Mouse (Mus musculus) liver, postnatal 0 days (tissue): ENCODE measurements at regions not wholly inside any gene's neighbourhood (a gene's known extent, or its start where the extent isn't known, plus 50 kb on each side); places are given as distances from the start of the nearest gene placed in this dataset.

Source experiments
- ATAC-seq: fragments of 200-750 bp; cut with Nextera tagmentation; 2 replicates; pipeline ENCODE4 v1.8.0; 2017; ENCODE audit warnings: mild to moderate bottlenecking, moderate library complexity
- DNase-seq: peaks from one replicate; pipeline ENCODE4 v3.0.0-alpha.2; 2016
- H3K27ac ChIP-seq: fragments of 300-500 bp; sonication (generic); 2 replicates; pipeline ENCODE4 v1.5.1; 2014; ENCODE audit warnings: antibody characterized with exemption, moderate library complexity, mild to moderate bottlenecking, low read depth
- H3K27me3 ChIP-seq: fragments of 300-500 bp; sonication (generic); 2 replicates; pipeline ENCODE4 v1.6.1; 2014; ENCODE audit warnings: low read length, control low read depth, mixed read lengths; ENCODE audit not compliant: insufficient read depth
- H3K36me3 ChIP-seq: fragments of 300-500 bp; sonication (generic); replicated peaks from 2 replicates; pipeline ENCODE4 v1.6.1; 2014; ENCODE audit warnings: mild to moderate bottlenecking, control low read depth, low read length, moderate library complexity, mixed read lengths; ENCODE audit not compliant: insufficient read depth
- H3K4me1 ChIP-seq: fragments of 300-500 bp; sonication (generic); 2 replicates; pipeline ENCODE4 v1.6.1; 2014; ENCODE audit warnings: antibody characterized with exemption, mild to moderate bottlenecking, control low read depth; ENCODE audit not compliant: insufficient read depth
- H3K4me2 ChIP-seq: fragments of 300-500 bp; sonication (generic); 2 replicates; pipeline ENCODE4 v1.6.1; 2014; ENCODE audit warnings: low read depth, mild to moderate bottlenecking, low read length, moderate library complexity, mixed read lengths
- H3K4me3 ChIP-seq: fragments of 300-500 bp; sonication (generic); 2 replicates; pipeline ENCODE4 v1.5.1; 2014; ENCODE audit warnings: low read depth, low read length
- H3K9ac ChIP-seq: fragments of 300-500 bp; sonication (generic); replicated peaks from 2 replicates; pipeline ENCODE4 v1.6.1; 2014; ENCODE audit warnings: mild to moderate bottlenecking, moderate library complexity
- H3K9me3 ChIP-seq: fragments of 300-500 bp; sonication (generic); 2 replicates; pipeline ENCODE4 v1.6.1; 2016; ENCODE audit warnings: mild to moderate bottlenecking, control low read depth, low read length, mixed read lengths
- CTCF ChIP-seq: sonication (generic); IDR thresholded peaks from 2 replicates; pipeline ENCODE4 v1.5.1; 2016; ENCODE audit warnings: antibody characterized with exemption, low read depth
- EP300 ChIP-seq: IDR thresholded peaks from 2 replicates; pipeline ENCODE4 v1.6.1; 2016; ENCODE audit warnings: antibody characterized with exemption, low read depth, mild to moderate bottlenecking
- WGBS: fragments of 180-500 bp; shearing (Covaris S2); extraction: QIAGEN DNeasy Blood & Tissue Kit; methylation state at CpG from one replicate; pipeline ENCODE4 v1.1.7; 2014; ENCODE audit not compliant: insufficient replicate concordance; 5-methylcytosine and 5-hydroxymethylcytosine counted together

GRCm38 (mm10) chr5:111506821-111507220 is 89.7 kb downstream of the Mn1 start:
- Histone ChIP-seq H3K9me3 (no peaks in the 10 kb centered on the region), H3K27me3 (no peaks in the 10 kb centered on the region), H3K36me3 (no peaks in the 10 kb centered on the region), H3K4me2 (peak overlapping the region; percentile 53), H3K4me1 (peaks cover 57% of the 10 kb centered on the region), H3K4me3 (no peak overlapping the region), H3K9ac (peak overlapping the region; percentile 6; the same call in 1 of the 2 replicates), H3K27ac (peak overlapping the region; percentile 44)
- ATAC-seq = peak; percentile 83
- TF ChIP-seq EP300 (peak; percentile 96), CTCF (no peak)
- peak; percentile 74 for DNase-seq
- 33% methylated on average over 6 of the region's 6 CpGs for WGBS

GRCm38 (mm10) chr5:111507332-111507731 is 90.2 kb downstream of the Mn1 start:
- ATAC-seq (no peak), DNase-seq (no peak)
- WGBS = 63% methylated on average over 2 of the region's 2 CpGs
- Histone ChIP-seq H3K4me3 (no peak overlapping the region), H3K4me2 (peak overlapping the region; percentile 53), H3K9me3 (no peaks in the 10 kb centered on the region), H3K27me3 (0 out of 2 replicates have a peak, but pooled peaks cover 3% of the 10 kb centered on the region), H3K36me3 (no peaks in the 10 kb centered on the region), H3K27ac (peak overlapping the region; percentile 44; the same call in 1 of the 2 replicates), H3K9ac (peak overlapping the region; percentile 6; the same call in 1 of the 2 replicates), H3K4me1 (peaks cover 57% of the 10 kb centered on the region)
- no peak for TF ChIP-seq CTCF
- TF ChIP-seq EP300 = no peak

- peak overlapping the region; percentile 60 for H3K9ac ChIP-seq
- H3K9me3 ChIP-seq = no peaks in the 10 kb centered on the region
- H3K4me2 ChIP-seq = peak overlapping the region; percentile 80
- H3K27me3 ChIP-seq = 0 out of 2 replicates have a peak, but pooled peaks cover 3% of the 10 kb centered on the region
- WGBS = 2% methylated on average over 19 of the region's 21 CpGs
- TF ChIP-seq EP300 (no peak), CTCF (no peak)
- DNase-seq (peak; percentile 87), ATAC-seq (peak; percentile 58)
- H3K4me3 ChIP-seq = peak overlapping the region; percentile 29
- H3K4me1 ChIP-seq = peaks cover 57% of the 10 kb centered on the region
- H3K36me3 ChIP-seq = no peaks in the 10 kb centered on the region
- peak overlapping the region; percentile 67 for H3K27ac ChIP-seq
Measured at GRCm38 (mm10) chr5:111509014-111509561, 91.9 kb downstream of the Mn1 start.

GRCm38 (mm10) chr5:111509575-111510057 is 92.5 kb downstream of the Mn1 start:
- Histone ChIP-seq H3K4me1 (peaks cover 57% of the 10 kb centered on the region), H3K27ac (peak overlapping the region; percentile 67), H3K4me2 (peak overlapping the region; percentile 80), H3K27me3 (0 out of 2 replicates have a peak, but pooled peaks cover 3% of the 10 kb centered on the region), H3K9ac (peak overlapping the region; percentile 60), H3K4me3 (peak overlapping the region; percentile 29), H3K36me3 (no peaks in the 10 kb centered on the region), H3K9me3 (no peaks in the 10 kb centered on the region)
- peak; percentile 20 for ATAC-seq
- no peak for DNase-seq
- TF ChIP-seq CTCF = peak; percentile 54
- TF ChIP-seq EP300 = no peak
- WGBS = 6% methylated on average over 9 of the region's 9 CpGs

GRCm38 (mm10) chr5:111510183-111510878 is 93.2 kb downstream of the Mn1 start:
- no peak for TF ChIP-seq CTCF
- ATAC-seq (no peak), DNase-seq (no peak)
- H3K4me3 ChIP-seq = no peak overlapping the region
- peaks cover 55% of the 10 kb centered on the region for H3K4me1 ChIP-seq
- no peaks in the 10 kb centered on the region for H3K9me3 ChIP-seq
- H3K27ac ChIP-seq = peak overlapping the region; percentile 67; the same call in 1 of the 2 replicates
- H3K9ac ChIP-seq = no peak overlapping the region
- H3K36me3 ChIP-seq = no peaks in the 10 kb centered on the region
- H3K4me2 ChIP-seq = peak overlapping the region; percentile 80; the same call in 1 of the 2 replicates
- 49% methylated on average over 5 of the region's 5 CpGs for WGBS
- 0 out of 2 replicates have a peak, but pooled peaks cover 3% of the 10 kb centered on the region for H3K27me3 ChIP-seq

GRCm38 (mm10) chr5:111510879-111511231 is 93.7 kb downstream of the Mn1 start:
- Histone ChIP-seq H3K4me1 (peaks cover 49% of the 10 kb centered on the region), H3K27me3 (0 out of 2 replicates have a peak, but pooled peaks cover 3% of the 10 kb centered on the region), H3K9ac (no peak overlapping the region), H3K36me3 (no peaks in the 10 kb centered on the region), H3K4me2 (no peak overlapping the region), H3K4me3 (no peak overlapping the region), H3K9me3 (no peaks in the 10 kb centered on the region), H3K27ac (0 out of 2 replicates have a peak overlapping the region, but pooled peaks have one; percentile 67)
- ATAC-seq (no peak), DNase-seq (no peak)
- WGBS = 41% methylated on average over 6 of the region's 6 CpGs
- no peak for TF ChIP-seq CTCF
- TF ChIP-seq EP300 = no peak
